Mouse (Mus musculus): ENCODE results near the gene Zfp534.
"Not testable (repeated sequence)": the region's sequence is repeated elsewhere in the genome, so short reads cannot be mapped to it uniquely, and the experiment has no call there.

The Zfp534 gene

GRCm38 (mm10) chr4:147702453-147702852 lies at the start of gene Zfp534:
TSS of gene Zfp534 (minus strand) at chr4:147702553.
- not testable (repeated sequence) for DNase-seq (ENCODE audit: low spot score in 2 of 2)

GRCm38 (mm10) chr4:147746255-147746654 lies 43.9 kb upstream of the Zfp534 start:
- DNase-seq (ENCODE audit: low spot score in 2 of 2) = not testable (repeated sequence)

- not testable (repeated sequence) for DNase-seq (ENCODE audit: low spot score in 2 of 2)
Observed at GRCm38 (mm10) chr4:147738636-147739369, 36.5 kb upstream of the Zfp534 start.

GRCm38 (mm10) chr4:147655245-147655644 lies 47.1 kb downstream of the Zfp534 start:
- DNase-seq (ENCODE audit: low spot score in 2 of 2) = not testable (repeated sequence)

- DNase-seq (ENCODE audit: low spot score in 2 of 2) = not testable (repeated sequence)
Observed at GRCm38 (mm10) chr4:147647407-147647806, 54.9 kb downstream of the Zfp534 start.

- not testable (repeated sequence) for DNase-seq (ENCODE audit: low spot score in 2 of 2)
Observed at GRCm38 (mm10) chr4:147642413-147642812, 59.9 kb downstream of the Zfp534 start, which contains the start of gene Zfp979. TSS of gene Zfp979 (minus strand) at chr4:147642513.

- not testable (repeated sequence) for DNase-seq (ENCODE audit: low spot score in 2 of 2)
Observed at GRCm38 (mm10) chr4:147641932-147642331, 60.4 kb downstream of the Zfp534 start.

GRCm38 (mm10) chr4:147633818-147634262 lies 68.5 kb downstream of the Zfp534 start:
- DNase-seq (ENCODE audit: low spot score in 2 of 2) = not testable (repeated sequence)
